Mouse (Mus musculus) heart, adult 11 months (tissue): ENCODE data around the gene Sprr2j-ps.

ENCODE experiments used
- DNase-seq: peaks from one replicate; pipeline ENCODE4 v3.0.0; 2022

The Sprr2j-ps gene

GRCm38 (mm10) chr3:92417782-92418181, at the start of gene Sprr2j-ps:
TSS of gene Sprr2j-ps (plus strand) at chr3:92418082.
- no peak for DNase-seq

GRCm38 (mm10) chr3:92373613-92374012, 44.3 kb upstream of the Sprr2j-ps start:
- no peak for DNase-seq

GRCm38 (mm10) chr3:92385385-92385784, 32.5 kb upstream of the Sprr2j-ps start, which contains the start of gene Sprr2h:
TSS of gene Sprr2h (plus strand) at chr3:92385685.
- DNase-seq: no peak

- no peak for DNase-seq
These were observed 23.6 kb upstream of the Sprr2j-ps start for GRCm38 (mm10) chr3:92394301-92394700.

- peak; percentile 21 for DNase-seq
These were observed 10.2 kb upstream of the Sprr2j-ps start, which contains the start of gene Sprr2i for GRCm38 (mm10) chr3:92407691-92408090. TSS of gene Sprr2i (plus strand) at chr3:92407991.

GRCm38 (mm10) chr3:92429323-92429722, 11.4 kb downstream of the Sprr2j-ps start, which contains the start of gene Gm9774:
TSS of gene Gm9774 (minus strand) at chr3:92429423.
- no peak for DNase-seq

GRCm38 (mm10) chr3:92432282-92432681, 14.4 kb downstream of the Sprr2j-ps start, which contains the start of gene Sprr2k:
TSS of gene Sprr2k (plus strand) at chr3:92432582.
- DNase-seq: no peak

- DNase-seq: no peak
These were observed 20.8 kb downstream of the Sprr2j-ps start, which contains the start of gene Sprr1b for GRCm38 (mm10) chr3:92438689-92439088. TSS of gene Sprr1b (minus strand) at chr3:92438789.

GRCm38 (mm10) chr3:92440177-92440576, 22.3 kb downstream of the Sprr2j-ps start:
- no peak for DNase-seq

- no peak for DNase-seq
These were observed 37.3 kb downstream of the Sprr2j-ps start for GRCm38 (mm10) chr3:92455151-92455550.

- no peak for DNase-seq
These were observed 40.7 kb downstream of the Sprr2j-ps start, which contains the start of gene Sprr3 for GRCm38 (mm10) chr3:92458620-92459019. TSS of gene Sprr3 (minus strand) at chr3:92458720.

GRCm38 (mm10) chr3:92466576-92466975, 48.7 kb downstream of the Sprr2j-ps start:
- peak; percentile 3 for DNase-seq

GRCm38 (mm10) chr3:92467424-92467823, 49.5 kb downstream of the Sprr2j-ps start:
- DNase-seq: peak; percentile 16
